Mouse (Mus musculus) CD4-positive naive resting alpha-beta T cell, adult 57 days (primary cell): ENCODE data around the gene Mto1. TPM values are rescaled to one million over a fixed set of nuclear protein-coding genes. Genes with fewer than 3 reads are reported as not detected.

Experiments
- total RNA-seq: library from RNA; stranded (reverse); gene quantifications from one replicate; pipeline ENCODE4 v1.2.4, GENCODE M21; 2023

Mto1 gene
- 23.9 TPM for total RNA-seq

GRCm38 (mm10) chr9:78447973-78448873, at the start of gene Mto1, which contains the start of gene Gm17324:
Gene Mto1 (plus strand): TSS chr9:78448208.
Gene Gm17324 (minus strand): TSS chr9:78448786.

GRCm38 (mm10) chr9:78442579-78443392, 5.2 kb upstream of the Mto1 start, which contains the start of gene Cgas:
Gene Cgas (minus strand): TSS chr9:78443237.

GRCm38 (mm10) chr9:78488890-78489420, 40.9 kb downstream of the Mto1 start, which contains the start of gene Eef1a1:
Gene Eef1a1 (minus strand): TSS chr9:78489151.

Other genes starting within 250 kb of the Mto1 start
- gene Gsta1, start 217.6 kb upstream of the Mto1 start, total RNA-seq = not detected
- gene Gm3776, start 191.1 kb upstream of the Mto1 start, total RNA-seq = not detected
- not detected for gene Gm10639, start 158.3 kb upstream of the Mto1 start, total RNA-seq
- not detected for gene Omt2a, start 133.4 kb upstream of the Mto1 start, total RNA-seq
- not detected for gene Omt2b, start 120.6 kb upstream of the Mto1 start, total RNA-seq
- not detected for gene Gsta2, start 92.4 kb upstream of the Mto1 start, total RNA-seq
- gene Dppa5a, start 80.0 kb upstream of the Mto1 start, total RNA-seq = not detected
- not detected for gene Ooep, start 69.5 kb upstream of the Mto1 start, total RNA-seq
- 0.41 TPM for gene Ddx43, start 52.4 kb upstream of the Mto1 start, total RNA-seq
- 2.4 TPM for gene Cgas, start 5.0 kb upstream of the Mto1 start, total RNA-seq
- gene Gm17324, start 578 bp downstream of the Mto1 start, total RNA-seq = 0.65 TPM
- gene Eef1a1, start 40.9 kb downstream of the Mto1 start, total RNA-seq = 10,804 TPM
- gene Slc17a5, start 139.8 kb downstream of the Mto1 start, total RNA-seq = 6.9 TPM
- gene Cd109, start 167.3 kb downstream of the Mto1 start, total RNA-seq = not detected